Mouse (Mus musculus): ENCODE measurements around the gene Ppt2.

DNA sequence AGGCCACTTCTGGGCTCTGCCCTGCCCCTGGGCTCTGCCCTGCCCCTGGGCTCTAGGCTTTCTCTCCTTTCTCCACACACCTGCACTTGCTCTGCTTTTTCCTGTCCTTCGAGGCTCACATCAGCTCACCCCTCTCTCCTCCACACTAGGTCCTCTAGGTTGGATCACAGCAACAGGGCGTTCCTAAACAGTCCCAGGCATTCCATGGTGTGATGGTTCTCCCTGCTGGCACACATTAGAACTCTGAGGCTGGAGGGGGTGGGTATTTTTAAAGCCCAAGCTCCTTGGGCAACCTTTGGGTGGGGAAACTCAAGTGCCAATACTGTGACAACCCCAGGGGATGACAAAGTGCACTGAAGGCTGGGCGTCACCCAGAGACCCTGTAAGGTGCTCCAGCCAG is 9.1 kb upstream of the Ppt2 start:
- TF ChIP-seq CTCF (IDR thresholded peaks at IDR 0.05; ENCODE audit: insufficient read depth, low read length) (no peak), POLR2A (IDR thresholded peaks at IDR 0.05; ENCODE audit: borderline replicate concordance, extremely low read depth, low read depth, low read length) (no peak)
